Mouse (Mus musculus) liver, embryonic 11.5 days (tissue): Measurements from ENCODE around the gene Pip4k2b. TPM values are rescaled to one million over a fixed set of nuclear protein-coding genes. Genes with fewer than 3 reads are reported as not detected.

Source experiments
- ATAC-seq: fragments of 200-750 bp; cut with Nextera tagmentation; replicated peaks from 2 replicates; pipeline ENCODE4 v1.8.0; 2017; ENCODE audit warnings: moderate number of reproducible peaks, mild to moderate bottlenecking, moderate TSS enrichment, moderate library complexity; ENCODE audit not compliant: low FRiP score
- DNase-seq: peaks from one replicate; pipeline ENCODE4 v3.0.0-alpha.2; 2017; ENCODE audit warnings: low spot score
- H3K27ac ChIP-seq: fragments of 300-500 bp; sonication (generic); 2 replicates; pipeline ENCODE4 v1.5.1; 2014; ENCODE audit warnings: mild to moderate bottlenecking, low read depth, low read length, control low read depth
- H3K27me3 ChIP-seq: fragments of 300-500 bp; sonication (generic); replicated peaks from 2 replicates; pipeline ENCODE4 v1.6.1; 2014; ENCODE audit warnings: low read length, mixed read lengths; ENCODE audit not compliant: control insufficient read depth, insufficient read depth
- H3K36me3 ChIP-seq: fragments of 300-500 bp; sonication (generic); 2 replicates; pipeline ENCODE4 v1.6.1; 2014; ENCODE audit warnings: mild to moderate bottlenecking, low read length, moderate library complexity, mixed read lengths; ENCODE audit not compliant: control insufficient read depth, insufficient read depth
- H3K4me1 ChIP-seq: fragments of 300-500 bp; sonication (generic); replicated peaks from 2 replicates; pipeline ENCODE4 v1.6.1; 2014; ENCODE audit warnings: low read length, mixed read lengths; ENCODE audit not compliant: control insufficient read depth, insufficient read depth
- H3K4me2 ChIP-seq: fragments of 300-500 bp; sonication (generic); 2 replicates; pipeline ENCODE4 v1.6.1; 2014; ENCODE audit warnings: mild to moderate bottlenecking, control low read depth, moderate library complexity
- H3K4me3 ChIP-seq: fragments of 300-500 bp; sonication (generic); 2 replicates; pipeline ENCODE4 v1.5.1; 2014; ENCODE audit warnings: low read depth, low read length, control low read depth
- H3K9ac ChIP-seq: fragments of 300-500 bp; sonication (generic); 2 replicates; pipeline ENCODE4 v1.6.1; 2014; ENCODE audit warnings: low read depth, low read length, control low read depth
- H3K9me3 ChIP-seq: fragments of 300-500 bp; sonication (generic); 2 replicates; pipeline ENCODE4 v1.6.1; 2016; ENCODE audit warnings: low read length, inconsistent platforms, mixed read lengths; ENCODE audit not compliant: control insufficient read depth
- WGBS: fragments of 180-500 bp; shearing (Covaris S2); extraction: QIAGEN DNeasy Blood & Tissue Kit; methylation state at CpG from one replicate; pipeline ENCODE4 v1.1.7; 2014; 5-methylcytosine and 5-hydroxymethylcytosine counted together
- microRNA-seq: library from miRNA; unstranded; fragments of <30 nt; microRNA quantifications from one replicate; pipeline ENCODE4, GENCODE M21; 2017; ENCODE audit warnings: borderline number of aligned reads
- polyA plus RNA-seq: library from polyadenylated mRNA; unstranded; fragments of >200 nt; fragmentation: Nextera tagmentation; extraction: Ambion mirVana; gene quantifications from 2 replicates; pipeline ENCODE4 v1.2.1, GENCODE M21; 2014

The Pip4k2b gene
- polyA plus RNA-seq, 1 experiment from 2014 or later: 1.7 TPM

GRCm38 (mm10) chr11:97666794-97667193 is 77.7 kb downstream of the Pip4k2b start:
- no peak overlapping the region for H3K9ac ChIP-seq

GRCm38 (mm10) chr11:97666221-97666620 is 78.3 kb downstream of the Pip4k2b start:
- Histone ChIP-seq H3K36me3 (peaks cover 13% of the 10 kb centered on the region), H3K4me1 (peaks cover 24% of the 10 kb centered on the region)
- 86% methylated on average over 7 of the region's 7 CpGs for WGBS

More at GRCm38 (mm10) chr11:97666794-97667193, 77.7 kb downstream of the Pip4k2b start:
- Histone ChIP-seq H3K4me2 (no peak overlapping the region), H3K27me3 (peaks cover 36% of the 10 kb centered on the region), H3K36me3 (peaks cover 13% of the 10 kb centered on the region), H3K27ac (no peak overlapping the region), H3K4me1 (peaks cover 22% of the 10 kb centered on the region), H3K4me3 (no peak overlapping the region), H3K9me3 (no peaks in the 10 kb centered on the region)
- WGBS: 79% methylated on average over 15 of the region's 15 CpGs
- ATAC-seq (no peak), DNase-seq (no peak)

GRCm38 (mm10) chr11:97665431-97665830 is 79.1 kb downstream of the Pip4k2b start:
- Histone ChIP-seq H3K36me3 (peaks cover 10% of the 10 kb centered on the region), H3K9me3 (no peaks in the 10 kb centered on the region), H3K4me2 (no peak overlapping the region), H3K4me3 (no peak overlapping the region), H3K9ac (no peak overlapping the region), H3K4me1 (peaks cover 30% of the 10 kb centered on the region), H3K27ac (no peak overlapping the region), H3K27me3 (peaks cover 49% of the 10 kb centered on the region)
- WGBS: 83% methylated on average over 13 of the region's 13 CpGs
- ATAC-seq: no peak
- DNase-seq: no peak

More at GRCm38 (mm10) chr11:97666221-97666620, 78.3 kb downstream of the Pip4k2b start:
- Histone ChIP-seq H3K4me3 (no peak overlapping the region), H3K9me3 (no peaks in the 10 kb centered on the region), H3K9ac (no peak overlapping the region), H3K27ac (no peak overlapping the region), H3K4me2 (no peak overlapping the region), H3K27me3 (peaks cover 41% of the 10 kb centered on the region)
- DNase-seq: no peak
- no peak for ATAC-seq

Small RNA genes within 50 kb of the gene (microRNA-seq; reads per million reads assigned to microRNA genes)
- not detected for gene Mir6927
- gene Mir8102: 1.1 reads per million

Other genes with a start within 250 kb of the Pip4k2b start
- 0.21 and 0.44 TPM in 2 replicates for gene 4933428G20Rik, start 244.4 kb downstream of the Pip4k2b start, polyA plus RNA-seq
- 0.13 and 0.14 TPM in 2 replicates for gene Srcin1, start 168.5 kb downstream of the Pip4k2b start, polyA plus RNA-seq
- gene Epop, start 115.0 kb downstream of the Pip4k2b start, polyA plus RNA-seq: 4.1 and 4.8 TPM in 2 replicates
- gene Mllt6, start 81.3 kb downstream of the Pip4k2b start, polyA plus RNA-seq: 0.97 and 1.0 TPM in 2 replicates
- 18.0 and 21.9 TPM in 2 replicates for gene Cisd3, start 58.9 kb downstream of the Pip4k2b start, polyA plus RNA-seq
- gene Pcgf2, start 44.2 kb downstream of the Pip4k2b start, polyA plus RNA-seq: 10.3 and 13.2 TPM in 2 replicates
- 558 and 561 TPM in 2 replicates for gene Psmb3, start 41.3 kb downstream of the Pip4k2b start, polyA plus RNA-seq
- gene Cwc25, start 21.9 kb upstream of the Pip4k2b start, polyA plus RNA-seq: 12.9 and 13.1 TPM in 2 replicates
- 0.64 TPM in 1 of 2 replicates, not detected in the other for gene 1700001P01Rik, start 31.2 kb upstream of the Pip4k2b start, polyA plus RNA-seq
- 756 and 842 TPM in 2 replicates for gene Rpl23, start 37.7 kb upstream of the Pip4k2b start, polyA plus RNA-seq
- 54.7 and 55.3 TPM in 2 replicates for gene Lasp1, start 54.3 kb upstream of the Pip4k2b start, polyA plus RNA-seq
- gene B230217C12Rik, start 96.1 kb upstream of the Pip4k2b start, polyA plus RNA-seq: 3.7 and 5.4 TPM in 2 replicates
- gene Fbxo47, start 139.4 kb upstream of the Pip4k2b start, polyA plus RNA-seq: 1.1 TPM in 2 replicates
- gene Plxdc1, start 241.7 kb upstream of the Pip4k2b start, polyA plus RNA-seq: 0.47 and 0.77 TPM in 2 replicates